Mouse (Mus musculus) CD4-positive, CD25-positive, alpha-beta regulatory T cell (primary cell): ENCODE measurements around the gene Zfp973. TPM values are rescaled to one million over a fixed set of nuclear protein-coding genes. Genes with fewer than 3 reads are reported as not detected.

Experiments
- polyA plus RNA-seq: library from polyadenylated mRNA; unstranded; fragments of 100-300 nt; shearing (Covaris generic); gene quantifications from one replicate; pipeline ENCODE4 v1.2.1, GENCODE M21; 2017

Zfp973 gene
- polyA plus RNA-seq: 6.8 TPM

DNA sequence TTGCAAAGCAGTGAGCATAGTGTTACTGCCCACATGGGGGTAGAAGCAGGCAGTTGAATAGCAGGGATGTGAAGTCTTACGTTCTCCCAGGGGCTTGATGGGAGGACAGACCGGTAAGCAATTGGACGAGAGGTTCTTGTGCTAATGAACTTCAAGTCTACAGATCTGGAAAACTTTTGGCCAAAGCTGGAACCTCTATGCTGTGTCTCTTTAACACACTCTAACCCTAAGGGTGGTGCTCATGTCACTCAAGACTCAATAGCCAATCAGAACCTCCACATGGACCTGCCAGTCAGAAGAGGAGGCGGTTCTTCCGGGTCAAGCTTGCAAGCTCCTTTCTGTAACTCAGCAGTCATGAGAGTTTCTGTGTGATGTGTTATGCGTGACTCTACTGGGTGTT lies at the start of gene Zfp973:
Gene Zfp973, plus strand, starts transcription at position 301 of the 400 bp plus-strand sequence.

DNA sequence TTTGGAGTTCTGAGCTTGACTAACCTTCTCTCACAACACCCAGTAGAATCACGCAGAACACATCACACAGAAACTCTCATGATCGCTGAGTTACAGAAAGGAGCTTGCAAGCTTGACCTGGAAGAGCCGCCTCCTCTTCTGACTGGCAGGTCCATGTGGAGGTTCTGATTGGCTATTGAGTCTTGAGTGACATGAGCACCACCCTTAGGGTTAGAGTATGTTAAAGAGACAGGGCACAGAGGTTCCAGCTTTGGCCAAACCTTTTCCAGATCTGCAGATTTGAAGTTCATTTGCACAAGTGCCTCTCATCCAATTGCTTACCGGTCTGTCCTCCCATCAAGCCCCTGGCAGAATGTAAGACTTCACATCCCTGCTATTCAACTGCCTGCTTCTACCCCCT lies 34.1 kb upstream of the Zfp973 start, which contains the start of gene Gm14308:
Gene Gm14308, minus strand, starts transcription at position 101 of the 400 bp plus-strand sequence.

DNA sequence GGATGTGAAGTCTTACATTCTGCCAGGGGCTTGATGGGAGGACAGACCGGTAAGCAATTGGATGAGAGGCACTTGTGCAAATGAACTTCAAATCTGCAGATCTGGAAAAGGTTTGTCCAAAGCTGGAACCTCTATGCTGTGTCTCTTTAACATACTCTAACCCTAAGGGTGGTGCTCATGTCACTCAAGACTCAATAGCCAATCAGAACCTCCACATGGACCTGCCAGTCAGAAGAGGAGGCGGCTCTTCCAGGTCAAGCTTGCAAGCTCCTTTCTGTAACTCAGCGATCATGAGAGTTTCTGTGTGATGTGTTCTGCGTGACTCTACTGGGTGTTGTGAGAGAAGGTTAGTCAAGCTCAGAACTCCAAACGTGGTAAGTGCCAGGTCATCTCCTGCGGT lies 37.7 kb downstream of the Zfp973 start, which contains the start of gene Gm14305:
Gene Gm14305, plus strand, starts transcription at position 278 of the 400 bp plus-strand sequence.

Other genes starting within 250 kb of the Zfp973 start
- 8.8 TPM for gene Gm14435, start 246.9 kb upstream of the Zfp973 start, polyA plus RNA-seq
- 10.4 TPM for gene Gm14434, start 183.7 kb upstream of the Zfp973 start, polyA plus RNA-seq
- not detected for gene Zfp967, start 149.5 kb upstream of the Zfp973 start, polyA plus RNA-seq
- 1.6 TPM for gene Gm14308, start 34.2 kb upstream of the Zfp973 start, polyA plus RNA-seq
- gene Gm14305, start 37.8 kb downstream of the Zfp973 start, polyA plus RNA-seq: 6.4 TPM
- gene Gm14295, start 128.1 kb downstream of the Zfp973 start, polyA plus RNA-seq: 6.8 TPM
- gene Gm14408, start 160.6 kb downstream of the Zfp973 start, polyA plus RNA-seq: not detected